Mouse (Mus musculus): ENCODE results near the gene Tmub2. TPM values are rescaled to one million over a fixed set of nuclear protein-coding genes. Genes with fewer than 3 reads are reported as not detected.
A peak's percentile ranks its signal among the peaks of the same experiment; 100 is the strongest.

Tmub2 gene
- polyA plus RNA-seq, 1 experiment from 2014 or later, result 46.7 TPM

DNA sequence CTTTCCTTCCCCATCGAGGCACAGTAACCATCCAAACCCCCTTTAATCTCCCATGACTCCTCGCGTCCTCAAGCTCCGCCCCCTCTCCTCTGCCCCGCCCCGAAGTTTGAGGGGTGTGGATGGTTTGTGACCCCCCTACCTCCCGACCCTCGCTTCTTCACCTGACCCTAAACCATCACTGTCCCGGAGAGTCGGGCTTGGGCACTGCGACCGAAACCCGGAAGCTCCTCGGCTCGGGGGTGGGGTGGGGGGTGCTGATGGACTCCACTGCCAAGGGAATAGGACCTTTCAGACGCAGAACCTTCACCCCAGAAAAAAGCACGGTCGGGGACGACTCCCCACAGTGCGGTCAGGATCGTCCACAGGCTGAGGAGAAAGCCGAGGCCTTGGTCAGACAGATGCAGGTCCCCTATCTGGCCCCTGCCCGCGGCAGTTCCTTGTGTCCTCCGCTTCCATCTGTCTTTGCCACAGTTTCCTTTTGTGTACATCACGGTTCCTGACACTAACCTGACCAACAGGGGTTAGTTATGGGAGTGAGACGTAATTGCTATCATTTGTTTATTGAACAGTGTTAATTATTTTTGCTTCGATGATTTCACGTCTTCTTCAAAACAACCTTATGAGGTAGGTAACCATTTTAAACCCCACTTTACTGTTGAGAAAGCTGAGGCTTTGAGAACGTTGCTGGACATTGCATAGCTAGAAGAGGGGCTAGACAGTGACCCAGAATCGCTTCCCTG, 534 bp downstream of the Tmub2 start:
- ATAC-seq (ENCODE audit: insufficient number of reproducible peaks, low FRiP score, low TSS enrichment, low read depth) (peak; percentile 77), DNase-seq (ENCODE audit: low spot score) (no peak)
- 5% methylated on average over 31 of the region's 31 CpGs for WGBS

GRCm38 (mm10) chr11:102287485-102287884, 2.8 kb downstream of the Tmub2 start:
- Histone ChIP-seq H3K9me3 (ENCODE audit: control insufficient read depth, low read length) (no peaks in the 10 kb centered on the region), H3K4me1 (ENCODE audit: control insufficient read depth, insufficient read depth, low read length) (peaks cover 6% of the 10 kb centered on the region; the same call in 1 of the 2 replicates), H3K4me3 (ENCODE audit: low read depth, low read length) (no peak overlapping the region), H3K9ac (ENCODE audit: low read length) (no peak overlapping the region), H3K36me3 (ENCODE audit: control insufficient read depth, insufficient read depth, low read length) (peaks cover 23% of the 10 kb centered on the region), H3K4me2 (ENCODE audit: low read depth, severe bottlenecking) (no peak overlapping the region), H3K27ac (replicated peaks; ENCODE audit: low read depth, low read length) (no peak overlapping the region), H3K27me3 (ENCODE audit: control insufficient read depth, insufficient read depth, low read length) (no peaks in the 10 kb centered on the region)
- no peak for DNase-seq (ENCODE audit: low spot score)
- 91% methylated on average over 8 of the region's 8 CpGs for WGBS
- ATAC-seq (ENCODE audit: insufficient number of reproducible peaks, low FRiP score, low TSS enrichment, low read depth), result no peak

More for the DNA sequence above, 534 bp downstream of the Tmub2 start:
- H3K36me3 ChIP-seq (ENCODE audit: control insufficient read depth, insufficient read depth, low read length), result peaks cover 8% of the 10 kb centered on the region; the same call in 1 of the 2 replicates
- H3K9ac ChIP-seq (ENCODE audit: low read length), result peak overlapping the region; percentile 78
- peaks cover 6% of the 10 kb centered on the region; the same call in 1 of the 2 replicates for H3K4me1 ChIP-seq (ENCODE audit: control insufficient read depth, insufficient read depth, low read length)
- no peaks in the 10 kb centered on the region for H3K9me3 ChIP-seq (ENCODE audit: control insufficient read depth, low read length)
- H3K27me3 ChIP-seq (ENCODE audit: control insufficient read depth, insufficient read depth, low read length), result no peaks in the 10 kb centered on the region
- 0 out of 2 replicates have a peak overlapping the region, but pooled peaks have one; percentile 56 for H3K27ac ChIP-seq (replicated peaks; ENCODE audit: low read depth, low read length)
- H3K4me3 ChIP-seq (ENCODE audit: low read depth, low read length), result peak overlapping the region; percentile 75
- H3K4me2 ChIP-seq (ENCODE audit: low read depth, severe bottlenecking), result peak overlapping the region; percentile 88

DNA sequence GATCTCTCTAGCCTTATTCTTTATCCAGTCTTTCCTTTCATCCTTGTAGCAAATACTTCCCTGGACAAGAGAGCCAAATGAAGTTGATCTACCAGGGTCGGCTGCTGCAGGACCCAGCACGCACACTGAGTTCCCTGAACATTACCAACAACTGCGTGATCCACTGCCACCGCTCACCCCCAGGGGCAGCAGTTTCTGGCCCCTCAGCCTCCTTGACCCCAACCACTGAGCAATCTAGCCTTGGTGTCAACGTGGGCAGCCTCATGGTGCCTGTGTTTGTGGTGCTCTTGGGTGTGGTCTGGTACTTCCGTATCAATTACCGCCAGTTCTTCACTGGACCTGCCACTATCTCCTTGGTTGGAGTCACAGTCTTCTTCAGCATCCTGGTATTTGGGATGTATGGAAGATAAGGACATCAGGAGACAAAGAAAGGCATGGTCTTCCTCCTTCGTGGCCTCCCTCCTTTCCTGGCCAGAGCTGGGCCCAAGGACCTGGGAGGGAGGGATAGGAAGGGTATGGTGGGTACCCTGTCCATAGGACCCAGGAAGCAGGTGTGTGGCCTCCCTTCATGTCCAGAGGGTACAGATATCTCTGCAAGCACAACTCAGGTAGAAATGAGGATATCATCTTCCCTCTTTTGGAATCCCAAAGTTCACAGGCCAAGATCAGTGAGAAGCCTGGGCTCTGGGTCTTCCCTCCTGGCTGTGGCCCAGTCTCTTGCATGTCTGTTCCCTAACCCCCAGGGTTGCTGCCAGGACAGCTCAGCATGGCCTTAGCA, 3.5 kb downstream of the Tmub2 start:
- 86% methylated on average over 8 of the region's 8 CpGs for WGBS

GRCm38 (mm10) chr11:102288913-102289312, 4.2 kb downstream of the Tmub2 start:
- no peaks in the 10 kb centered on the region for H3K9me3 ChIP-seq (ENCODE audit: control insufficient read depth, low read length)
- H3K4me2 ChIP-seq (ENCODE audit: low read depth, severe bottlenecking), result no peak overlapping the region
- no peak overlapping the region for H3K4me3 ChIP-seq (ENCODE audit: low read depth, low read length)
- peaks cover 34% of the 10 kb centered on the region for H3K36me3 ChIP-seq (ENCODE audit: control insufficient read depth, insufficient read depth, low read length)
- 75% methylated on average over 2 of the region's 2 CpGs for WGBS
- no peaks in the 10 kb centered on the region for H3K27me3 ChIP-seq (ENCODE audit: control insufficient read depth, insufficient read depth, low read length)
- H3K4me1 ChIP-seq (ENCODE audit: control insufficient read depth, insufficient read depth, low read length), result peaks cover 6% of the 10 kb centered on the region; the same call in 1 of the 2 replicates
- H3K9ac ChIP-seq (ENCODE audit: low read length), result no peak overlapping the region
- ATAC-seq (ENCODE audit: insufficient number of reproducible peaks, low FRiP score, low TSS enrichment, low read depth) (no peak), DNase-seq (ENCODE audit: low spot score) (no peak)
- H3K27ac ChIP-seq (replicated peaks; ENCODE audit: low read depth, low read length), result no peak overlapping the region

More for the DNA sequence above, 3.5 kb downstream of the Tmub2 start:
- DNase-seq (ENCODE audit: low spot score) (no peak), ATAC-seq (ENCODE audit: insufficient number of reproducible peaks, low FRiP score, low TSS enrichment, low read depth) (no peak)
- H3K4me3 ChIP-seq (ENCODE audit: low read depth, low read length), result no peak overlapping the region
- peaks cover 6% of the 10 kb centered on the region; the same call in 1 of the 2 replicates for H3K4me1 ChIP-seq (ENCODE audit: control insufficient read depth, insufficient read depth, low read length)
- no peaks in the 10 kb centered on the region for H3K27me3 ChIP-seq (ENCODE audit: control insufficient read depth, insufficient read depth, low read length)
- no peaks in the 10 kb centered on the region for H3K9me3 ChIP-seq (ENCODE audit: control insufficient read depth, low read length)
- no peak overlapping the region for H3K27ac ChIP-seq (replicated peaks; ENCODE audit: low read depth, low read length)
- no peak overlapping the region for H3K4me2 ChIP-seq (ENCODE audit: low read depth, severe bottlenecking)
- H3K9ac ChIP-seq (ENCODE audit: low read length), result no peak overlapping the region
- H3K36me3 ChIP-seq (ENCODE audit: control insufficient read depth, insufficient read depth, low read length), result peaks cover 30% of the 10 kb centered on the region

- H3K27me3 ChIP-seq (ENCODE audit: control insufficient read depth, insufficient read depth, low read length), result no peaks in the 10 kb centered on the region
- peak overlapping the region; percentile 30; the same call in 1 of the 2 replicates for H3K27ac ChIP-seq (replicated peaks; ENCODE audit: low read depth, low read length)
- no peak for ATAC-seq (ENCODE audit: insufficient number of reproducible peaks, low FRiP score, low TSS enrichment, low read depth)
- H3K4me1 ChIP-seq (ENCODE audit: control insufficient read depth, insufficient read depth, low read length), result peaks cover 6% of the 10 kb centered on the region; the same call in 1 of the 2 replicates
- 58% methylated on average over 6 of the region's 6 CpGs for WGBS
- H3K4me2 ChIP-seq (ENCODE audit: low read depth, severe bottlenecking), result no peak overlapping the region
- no peak for DNase-seq (ENCODE audit: low spot score)
- no peak overlapping the region for H3K4me3 ChIP-seq (ENCODE audit: low read depth, low read length)
- no peaks in the 10 kb centered on the region for H3K9me3 ChIP-seq (ENCODE audit: control insufficient read depth, low read length)
- no peak overlapping the region for H3K9ac ChIP-seq (ENCODE audit: low read length)
- peaks cover 34% of the 10 kb centered on the region for H3K36me3 ChIP-seq (ENCODE audit: control insufficient read depth, insufficient read depth, low read length)
Observed at GRCm38 (mm10) chr11:102289511-102290100, 4.9 kb downstream of the Tmub2 start.

DNA sequence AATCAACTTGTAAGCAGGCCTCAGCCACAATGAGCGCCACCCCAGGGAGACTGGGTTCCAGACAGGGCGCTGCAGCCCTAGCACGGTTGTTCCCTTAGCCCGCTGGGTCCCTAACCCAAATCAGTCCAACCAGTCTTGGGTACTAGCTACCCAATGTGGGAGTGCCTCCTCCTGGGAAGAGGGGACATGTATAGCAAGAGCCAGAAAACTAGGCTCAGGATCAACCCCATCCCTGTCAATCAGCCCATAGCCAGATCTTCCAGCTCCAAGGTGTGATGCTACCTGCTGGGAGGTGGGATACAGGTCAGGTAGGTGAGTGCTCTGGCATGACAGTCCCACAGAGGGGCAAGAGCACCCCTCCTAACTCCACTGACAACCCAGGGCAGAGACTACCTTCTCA, 5.4 kb downstream of the Tmub2 start:
- ATAC-seq (ENCODE audit: insufficient number of reproducible peaks, low FRiP score, low TSS enrichment, low read depth), result no peak
- WGBS, result 83% methylated on average over 4 of the region's 4 CpGs
- peaks cover 11% of the 10 kb centered on the region for H3K4me1 ChIP-seq (ENCODE audit: control insufficient read depth, insufficient read depth, low read length)

GRCm38 (mm10) chr11:102291051-102291535, 6.4 kb downstream of the Tmub2 start:
- H3K4me2 ChIP-seq (ENCODE audit: low read depth, severe bottlenecking), result no peak overlapping the region
- no peaks in the 10 kb centered on the region for H3K9me3 ChIP-seq (ENCODE audit: control insufficient read depth, low read length)
- no peak for ATAC-seq (ENCODE audit: insufficient number of reproducible peaks, low FRiP score, low TSS enrichment, low read depth)
- H3K27me3 ChIP-seq (ENCODE audit: control insufficient read depth, insufficient read depth, low read length), result no peaks in the 10 kb centered on the region
- H3K27ac ChIP-seq (replicated peaks; ENCODE audit: low read depth, low read length), result no peak overlapping the region
- H3K4me1 ChIP-seq (ENCODE audit: control insufficient read depth, insufficient read depth, low read length), result peaks cover 7% of the 10 kb centered on the region
- H3K4me3 ChIP-seq (ENCODE audit: low read depth, low read length), result no peak overlapping the region
- peaks cover 34% of the 10 kb centered on the region for H3K36me3 ChIP-seq (ENCODE audit: control insufficient read depth, insufficient read depth, low read length)
- no peak for DNase-seq (ENCODE audit: low spot score)
- WGBS, result 89% methylated on average over 11 of the region's 11 CpGs
- no peak overlapping the region for H3K9ac ChIP-seq (ENCODE audit: low read length)

More for the DNA sequence above, 5.4 kb downstream of the Tmub2 start:
- Histone ChIP-seq H3K4me2 (ENCODE audit: low read depth, severe bottlenecking) (no peak overlapping the region), H3K9me3 (ENCODE audit: control insufficient read depth, low read length) (no peaks in the 10 kb centered on the region), H3K27ac (replicated peaks; ENCODE audit: low read depth, low read length) (peak overlapping the region; percentile 30; the same call in 1 of the 2 replicates), H3K27me3 (ENCODE audit: control insufficient read depth, insufficient read depth, low read length) (no peaks in the 10 kb centered on the region), H3K9ac (ENCODE audit: low read length) (no peak overlapping the region), H3K36me3 (ENCODE audit: control insufficient read depth, insufficient read depth, low read length) (peaks cover 34% of the 10 kb centered on the region), H3K4me3 (ENCODE audit: low read depth, low read length) (no peak overlapping the region)
- DNase-seq (ENCODE audit: low spot score), result no peak

DNA sequence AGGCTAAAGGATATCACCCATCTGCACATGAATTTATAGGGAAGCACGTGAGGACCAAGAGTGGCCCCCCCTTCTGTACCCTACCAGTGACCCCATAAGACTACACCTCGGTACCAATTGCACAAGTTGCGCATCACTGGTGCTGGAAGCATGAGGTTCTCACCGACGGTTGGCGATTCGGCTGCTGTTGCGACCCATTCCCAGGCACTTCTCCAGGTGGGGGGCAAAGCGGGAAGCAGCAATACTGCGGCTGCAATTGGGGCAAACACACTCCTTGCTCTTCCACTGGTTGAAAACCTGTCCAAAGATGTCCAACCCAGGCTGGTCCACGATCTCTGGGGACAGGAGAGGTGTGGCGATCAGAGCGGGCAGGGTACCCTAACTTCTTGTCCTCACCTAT, 9.2 kb downstream of the Tmub2 start:
- H3K9ac ChIP-seq (ENCODE audit: low read length), result no peak overlapping the region
- H3K4me1 ChIP-seq (ENCODE audit: control insufficient read depth, insufficient read depth, low read length), result peaks cover 7% of the 10 kb centered on the region
- WGBS, result 93% methylated on average over 13 of the region's 13 CpGs
- no peak overlapping the region for H3K4me2 ChIP-seq (ENCODE audit: low read depth, severe bottlenecking)
- no peak for ATAC-seq (ENCODE audit: insufficient number of reproducible peaks, low FRiP score, low TSS enrichment, low read depth)
- no peaks in the 10 kb centered on the region for H3K9me3 ChIP-seq (ENCODE audit: control insufficient read depth, low read length)
- H3K27ac ChIP-seq (replicated peaks; ENCODE audit: low read depth, low read length), result no peak overlapping the region
- DNase-seq (ENCODE audit: low spot score), result no peak
- H3K4me3 ChIP-seq (ENCODE audit: low read depth, low read length), result no peak overlapping the region
- peaks cover 29% of the 10 kb centered on the region for H3K36me3 ChIP-seq (ENCODE audit: control insufficient read depth, insufficient read depth, low read length)
- H3K27me3 ChIP-seq (ENCODE audit: control insufficient read depth, insufficient read depth, low read length), result no peaks in the 10 kb centered on the region

Measured in limb, embryonic 11.5 days (tissue).